Mouse (Mus musculus) embryonic facial prominence, embryonic 11.5 days (tissue): ENCODE data around the gene Kcnd3. TPM values are rescaled to one million over a fixed set of nuclear protein-coding genes. Genes with fewer than 3 reads are reported as not detected.

Experiments
- ATAC-seq: fragments of 200-750 bp; cut with Nextera tagmentation; replicated peaks from 2 replicates; pipeline ENCODE4 v1.8.0; 2017; ENCODE audit warnings: low read depth; ENCODE audit not compliant: insufficient number of reproducible peaks, low FRiP score, low TSS enrichment
- DNase-seq: peaks from one replicate; pipeline ENCODE4 v3.0.0-alpha.2; 2015; ENCODE audit warnings: low spot score
- H3K27ac ChIP-seq: fragments of 300-500 bp; sonication (generic); replicated peaks from 2 replicates; pipeline ENCODE4 v1.5.1; 2014; ENCODE audit warnings: mild to moderate bottlenecking, low read depth, low read length, control low read depth
- H3K27me3 ChIP-seq: fragments of 300-500 bp; sonication (generic); 2 replicates; pipeline ENCODE4 v1.6.1; 2014; ENCODE audit warnings: mild to moderate bottlenecking, low read length, moderate library complexity, mixed read lengths; ENCODE audit not compliant: control insufficient read depth, insufficient read depth
- H3K36me3 ChIP-seq: fragments of 300-500 bp; sonication (generic); replicated peaks from 2 replicates; pipeline ENCODE4 v1.6.1; 2014; ENCODE audit warnings: low read depth, mild to moderate bottlenecking, low read length, moderate library complexity, mixed read lengths; ENCODE audit not compliant: control insufficient read depth, insufficient read depth
- H3K4me1 ChIP-seq: fragments of 300-500 bp; sonication (generic); 2 replicates; pipeline ENCODE4 v1.6.1; 2014; ENCODE audit warnings: low read length, mixed read lengths; ENCODE audit not compliant: control insufficient read depth, insufficient read depth
- H3K4me2 ChIP-seq: fragments of 300-500 bp; sonication (generic); 2 replicates; pipeline ENCODE4 v1.6.1; 2014; ENCODE audit warnings: low read depth, mild to moderate bottlenecking, control low read depth, low read length, moderate library complexity
- H3K4me3 ChIP-seq: fragments of 300-500 bp; sonication (generic); 2 replicates; pipeline ENCODE4 v1.5.1; 2014; ENCODE audit warnings: low read depth, low read length, control low read depth
- H3K9ac ChIP-seq: fragments of 300-500 bp; sonication (generic); replicated peaks from 2 replicates; pipeline ENCODE4 v1.6.1; 2014; ENCODE audit warnings: mild to moderate bottlenecking, control low read depth, low read length
- H3K9me3 ChIP-seq: fragments of 300-500 bp; sonication (generic); replicated peaks from 2 replicates; pipeline ENCODE4 v1.6.1; 2016; ENCODE audit warnings: mild to moderate bottlenecking, low read length, inconsistent platforms, mixed read lengths; ENCODE audit not compliant: control insufficient read depth
- WGBS: fragments of 180-500 bp; shearing (Covaris S2); extraction: QIAGEN DNeasy Blood & Tissue Kit; methylation state at CpG from one replicate; pipeline ENCODE4 v1.1.7; 2014; 5-methylcytosine and 5-hydroxymethylcytosine counted together
- polyA plus RNA-seq: library from polyadenylated mRNA; unstranded; fragments of >200 nt; fragmentation: Nextera tagmentation; extraction: Ambion mirVana; gene quantifications from 2 replicates; pipeline ENCODE4 v1.2.1, GENCODE M21; 2014

Gene Kcnd3
- polyA plus RNA-seq, 1 experiment from 2014 or later, result 0.59 TPM

GRCm38 (mm10) chr3:105600483-105600882 lies 148.4 kb downstream of the Kcnd3 start:
- Histone ChIP-seq H3K9ac (no peak overlapping the region), H3K27ac (no peak overlapping the region), H3K4me2 (no peak overlapping the region), H3K36me3 (no peaks in the 10 kb centered on the region), H3K9me3 (no peaks in the 10 kb centered on the region), H3K4me3 (no peak overlapping the region), H3K4me1 (no peaks in the 10 kb centered on the region), H3K27me3 (no peaks in the 10 kb centered on the region)
- ATAC-seq (no peak), DNase-seq (no peak)
- 76% methylated on average over 4 of the region's 4 CpGs for WGBS

GRCm38 (mm10) chr3:105602966-105603365 lies 150.8 kb downstream of the Kcnd3 start:
- ATAC-seq, result no peak
- WGBS, result 93% methylated on average over 5 of the region's 5 CpGs
- H3K4me2 ChIP-seq, result no peak overlapping the region

DNA sequence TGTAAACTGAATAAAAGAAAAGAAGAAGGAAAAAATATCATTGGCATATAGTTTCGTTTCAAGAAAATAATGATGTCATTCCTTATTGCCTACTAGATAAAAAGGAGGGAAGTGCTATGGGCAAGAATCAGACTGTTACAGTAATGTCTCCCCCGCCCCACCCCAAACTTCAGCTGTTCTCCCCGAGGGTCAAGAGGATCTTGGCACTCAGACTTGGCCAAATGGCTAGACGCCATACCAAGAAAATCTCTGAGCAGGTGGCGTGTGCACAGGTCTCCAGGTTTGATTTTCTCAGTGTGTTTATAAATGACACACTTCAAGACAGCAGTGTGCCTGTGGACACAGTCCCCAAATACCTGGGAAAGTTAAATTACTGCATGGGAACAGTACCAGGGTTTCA lies 153.6 kb downstream of the Kcnd3 start:
- no peak for DNase-seq
- no peaks in the 10 kb centered on the region for H3K36me3 ChIP-seq
- no peak overlapping the region for H3K9ac ChIP-seq
- H3K4me2 ChIP-seq, result no peak overlapping the region
- H3K27ac ChIP-seq, result no peak overlapping the region
- no peaks in the 10 kb centered on the region for H3K9me3 ChIP-seq
- no peak for ATAC-seq
- no peak overlapping the region for H3K4me3 ChIP-seq
- no peaks in the 10 kb centered on the region for H3K4me1 ChIP-seq
- 80% methylated on average over 5 of the region's 5 CpGs for WGBS
- H3K27me3 ChIP-seq, result no peaks in the 10 kb centered on the region

More at GRCm38 (mm10) chr3:105602966-105603365, 150.8 kb downstream of the Kcnd3 start:
- H3K36me3 ChIP-seq, result no peaks in the 10 kb centered on the region
- no peaks in the 10 kb centered on the region for H3K4me1 ChIP-seq
- no peak overlapping the region for H3K9ac ChIP-seq
- H3K27ac ChIP-seq, result no peak overlapping the region
- no peak overlapping the region for H3K4me3 ChIP-seq
- DNase-seq, result no peak
- H3K9me3 ChIP-seq, result no peaks in the 10 kb centered on the region
- H3K27me3 ChIP-seq, result no peaks in the 10 kb centered on the region

DNA sequence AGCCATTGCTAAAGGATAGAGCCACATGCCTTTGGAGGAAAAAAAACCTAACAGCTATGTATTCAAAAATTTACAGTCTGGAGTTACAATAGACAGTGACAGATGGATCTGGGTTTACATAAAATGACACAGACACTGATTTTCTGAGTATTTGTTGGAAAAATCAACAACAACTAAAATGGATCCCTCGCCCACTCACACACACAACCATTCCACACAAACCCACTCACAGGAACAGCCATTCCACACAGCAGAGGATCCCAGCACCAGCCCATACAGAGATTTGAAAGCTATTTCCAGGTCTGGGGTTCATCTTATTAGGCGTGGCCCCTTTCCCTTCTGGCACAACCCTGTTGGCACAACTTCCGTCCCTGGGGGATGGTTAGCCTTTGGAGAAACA lies 156.7 kb downstream of the Kcnd3 start:
- no peak overlapping the region for H3K9ac ChIP-seq
- no peaks in the 10 kb centered on the region for H3K36me3 ChIP-seq
- no peak overlapping the region for H3K27ac ChIP-seq
- no peak for ATAC-seq
- no peaks in the 10 kb centered on the region for H3K9me3 ChIP-seq
- no peak overlapping the region for H3K4me2 ChIP-seq
- no peaks in the 10 kb centered on the region for H3K27me3 ChIP-seq
- no peak for DNase-seq
- no peaks in the 10 kb centered on the region for H3K4me1 ChIP-seq
- WGBS, result 79% methylated on average over 3 of the region's 3 CpGs
- no peak overlapping the region for H3K4me3 ChIP-seq

DNA sequence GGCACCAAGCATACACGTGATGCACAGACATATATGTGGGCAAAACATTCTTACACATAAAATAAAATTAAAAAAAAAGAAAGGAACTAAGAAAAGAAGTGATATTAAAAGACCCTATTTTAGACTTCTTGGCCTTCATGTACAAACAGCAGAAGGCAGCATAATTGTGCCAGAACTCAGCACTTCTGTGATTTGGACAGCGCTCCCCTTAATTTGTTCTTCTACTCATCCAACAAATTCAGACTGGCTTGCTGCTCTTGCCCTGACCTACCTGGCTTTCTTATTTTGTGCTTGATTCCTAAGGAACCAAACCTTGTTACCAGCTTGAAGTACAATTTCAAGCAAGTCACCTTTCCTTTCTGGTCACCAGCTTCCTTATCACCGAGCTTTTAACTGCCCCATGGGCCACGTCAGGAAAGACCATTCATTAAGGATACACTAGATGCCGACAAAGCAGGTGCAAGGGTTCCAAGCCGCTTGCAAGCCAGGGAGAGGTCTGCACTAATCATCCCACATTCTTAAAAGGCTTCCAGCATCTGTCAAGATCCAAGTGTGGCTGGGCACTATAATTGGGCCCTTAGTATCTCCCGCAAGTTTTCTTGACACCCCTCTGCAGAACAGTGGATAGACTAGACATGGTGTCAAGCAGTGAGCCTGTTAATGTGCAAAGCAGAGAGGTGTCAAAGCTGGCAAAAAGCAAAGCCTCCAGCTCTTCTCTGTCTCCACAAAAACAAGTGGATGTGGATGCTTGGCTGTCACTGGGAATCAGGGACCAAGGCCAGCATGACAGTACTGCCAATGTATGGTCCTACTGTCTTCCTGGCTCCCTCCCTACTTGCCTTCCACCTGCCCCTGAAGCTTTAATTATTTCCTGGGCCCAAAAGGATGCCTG lies 159.6 kb downstream of the Kcnd3 start:
- Histone ChIP-seq H3K36me3 (no peaks in the 10 kb centered on the region), H3K27ac (no peak overlapping the region), H3K4me2 (no peak overlapping the region), H3K4me3 (no peak overlapping the region), H3K27me3 (no peaks in the 10 kb centered on the region), H3K4me1 (no peaks in the 10 kb centered on the region), H3K9me3 (no peaks in the 10 kb centered on the region), H3K9ac (no peak overlapping the region)
- no peak for ATAC-seq
- DNase-seq, result peak; percentile 32
- WGBS, result 81% methylated on average over 7 of the region's 7 CpGs

DNA sequence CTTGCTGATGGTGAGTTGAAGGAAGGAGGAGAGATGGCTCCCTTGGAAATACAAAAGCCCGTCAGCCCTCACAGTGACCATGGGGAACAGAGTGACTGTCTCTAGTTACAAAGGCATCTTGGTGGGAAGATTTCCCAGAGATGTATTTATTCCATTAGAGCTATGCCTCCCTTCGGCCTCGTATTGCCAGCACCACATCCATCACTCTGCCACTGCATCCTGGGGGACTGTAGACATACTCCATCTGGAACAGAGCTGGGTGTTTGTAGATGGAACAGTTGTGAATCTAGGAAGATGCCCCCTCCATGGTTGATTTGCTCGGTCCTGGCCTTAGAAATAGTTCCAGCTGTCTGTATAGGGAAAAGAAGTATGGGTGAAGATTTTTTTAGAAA lies 160.3 kb downstream of the Kcnd3 start:
- no peaks in the 10 kb centered on the region for H3K36me3 ChIP-seq
- no peak for DNase-seq
- 84% methylated on average over 4 of the region's 4 CpGs for WGBS
- no peaks in the 10 kb centered on the region for H3K4me1 ChIP-seq
- H3K9me3 ChIP-seq, result no peaks in the 10 kb centered on the region
- no peaks in the 10 kb centered on the region for H3K27me3 ChIP-seq
- H3K9ac ChIP-seq, result no peak overlapping the region
- H3K27ac ChIP-seq, result no peak overlapping the region
- H3K4me3 ChIP-seq, result no peak overlapping the region
- ATAC-seq, result no peak
- no peak overlapping the region for H3K4me2 ChIP-seq

DNA sequence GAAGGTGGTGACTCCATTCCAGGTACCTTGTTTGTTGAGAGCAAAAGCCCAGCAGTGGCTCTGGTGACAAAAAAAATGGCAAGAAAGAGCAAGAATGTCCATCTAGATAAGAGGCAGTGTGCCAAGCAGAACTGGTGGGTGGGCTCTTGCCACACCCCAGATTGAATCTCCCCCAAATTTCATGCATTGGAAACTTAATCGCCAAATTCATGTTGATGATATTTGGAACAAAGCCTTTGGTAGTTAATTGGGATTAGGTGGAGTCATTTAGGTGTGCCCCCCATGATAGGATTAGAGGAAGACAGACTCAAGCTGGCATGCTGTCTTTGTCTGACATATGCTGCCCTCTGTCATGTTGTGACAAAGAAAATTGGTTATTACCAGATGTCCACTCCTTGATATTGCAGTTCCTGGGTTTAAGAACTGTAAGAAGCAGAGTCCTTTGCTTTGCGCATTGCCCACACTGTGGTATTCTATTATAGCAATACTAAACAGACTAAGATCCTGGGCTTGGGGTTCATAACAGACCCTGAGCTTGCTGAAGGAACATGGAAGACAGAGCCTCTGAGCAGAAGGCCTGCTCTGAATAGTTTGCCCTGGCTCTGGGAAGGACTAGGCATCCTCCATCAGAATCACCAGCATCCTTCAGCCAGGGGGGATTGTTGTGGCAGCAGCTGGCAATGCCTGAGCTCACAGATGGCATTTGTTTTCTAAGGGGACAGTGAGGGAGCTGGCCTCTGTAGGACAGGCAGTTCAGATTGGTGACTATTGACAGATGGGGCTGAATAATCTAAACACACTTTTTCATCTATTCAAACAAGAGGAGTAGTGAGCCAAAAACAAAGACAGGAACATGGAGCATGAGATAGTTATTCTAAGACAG lies 165.0 kb downstream of the Kcnd3 start:
- Histone ChIP-seq H3K9ac (no peak overlapping the region), H3K4me2 (no peak overlapping the region)

DNA sequence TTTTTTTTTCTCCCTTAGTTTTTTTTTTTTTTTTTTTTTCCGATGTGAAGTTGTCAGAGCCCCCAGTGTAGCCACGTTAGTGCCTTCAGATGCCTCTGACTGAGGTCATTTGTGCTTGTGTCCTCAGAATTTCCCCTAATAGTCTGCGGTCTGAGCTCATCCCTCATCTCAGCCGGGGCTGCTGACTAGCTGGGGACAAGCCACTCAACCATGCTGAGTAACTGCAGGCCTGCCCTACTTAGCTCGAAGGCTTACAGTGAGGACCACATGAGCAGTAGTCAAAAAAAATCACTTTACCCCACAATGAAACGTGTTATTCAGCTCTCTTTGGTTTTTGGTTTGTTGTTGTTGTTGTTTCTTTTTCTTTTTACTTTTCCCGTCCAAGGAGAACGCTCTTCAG lies 169.0 kb downstream of the Kcnd3 start:
- DNase-seq (no peak), ATAC-seq (no peak)
- no peaks in the 10 kb centered on the region for H3K36me3 ChIP-seq
- no peaks in the 10 kb centered on the region for H3K27me3 ChIP-seq
- no peak overlapping the region for H3K9ac ChIP-seq
- 60% methylated on average over 8 of the region's 8 CpGs for WGBS
- H3K4me3 ChIP-seq, result no peak overlapping the region
- H3K4me1 ChIP-seq, result no peaks in the 10 kb centered on the region
- H3K9me3 ChIP-seq, result no peaks in the 10 kb centered on the region
- H3K4me2 ChIP-seq, result no peak overlapping the region
- H3K27ac ChIP-seq, result no peak overlapping the region

More for the DNA sequence above, 165.0 kb downstream of the Kcnd3 start:
- no peak for DNase-seq
- Histone ChIP-seq H3K9me3 (no peaks in the 10 kb centered on the region), H3K36me3 (no peaks in the 10 kb centered on the region), H3K27ac (no peak overlapping the region), H3K27me3 (no peaks in the 10 kb centered on the region), H3K4me1 (no peaks in the 10 kb centered on the region), H3K4me3 (no peak overlapping the region)
- ATAC-seq, result no peak
- 85% methylated on average over 2 of the region's 2 CpGs for WGBS
